Mouse (Mus musculus) yolk sac, embryonic 10.5 days (tissue): Measurements from ENCODE around the gene Jakmip3.

Experiments used
- DNase-seq: peaks from one replicate; pipeline ENCODE4 v3.0.0-alpha.2; 2017; ENCODE audit warnings: low spot score

The Jakmip3 gene

DNA sequence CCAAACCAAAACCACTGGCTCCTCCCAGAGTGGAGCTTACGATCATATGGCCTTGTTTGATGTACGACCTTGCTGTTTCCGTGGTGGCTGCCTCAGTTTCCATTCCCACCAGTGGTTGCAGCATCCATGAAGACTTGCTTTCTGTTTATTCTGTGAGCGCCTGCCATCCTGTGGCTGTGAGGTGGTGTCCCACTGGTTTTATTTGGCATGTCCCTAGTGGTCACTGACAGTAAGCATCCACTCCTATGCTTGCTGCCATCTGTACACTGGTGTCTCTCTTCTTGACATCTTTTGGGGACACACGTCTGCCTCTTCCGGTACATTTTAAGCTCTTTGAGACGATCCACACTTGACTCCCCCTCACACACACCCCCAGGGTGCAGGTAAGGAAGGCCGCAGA is 7.2 kb downstream of the Jakmip3 start:
- no peak for DNase-seq

DNA sequence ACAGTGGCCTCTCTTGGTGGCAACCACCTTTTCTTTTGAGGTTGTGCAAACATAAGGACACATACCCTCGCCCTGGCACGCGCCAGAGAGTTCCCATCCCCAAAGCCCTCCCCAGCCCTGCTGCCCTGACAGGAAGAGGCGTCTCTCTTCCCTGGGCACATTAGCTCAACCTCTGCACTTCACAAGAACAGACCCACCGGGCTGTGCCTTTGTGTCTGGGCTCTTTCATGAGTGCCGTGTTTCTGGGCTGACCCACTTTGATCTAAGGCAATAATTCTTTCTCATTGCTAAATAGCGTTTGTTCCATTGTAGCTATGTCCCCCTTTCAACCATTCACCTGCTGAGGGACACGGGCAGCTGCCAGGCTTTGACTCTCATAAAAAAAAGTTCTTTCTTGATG is 7.8 kb downstream of the Jakmip3 start:
- no peak for DNase-seq

DNA sequence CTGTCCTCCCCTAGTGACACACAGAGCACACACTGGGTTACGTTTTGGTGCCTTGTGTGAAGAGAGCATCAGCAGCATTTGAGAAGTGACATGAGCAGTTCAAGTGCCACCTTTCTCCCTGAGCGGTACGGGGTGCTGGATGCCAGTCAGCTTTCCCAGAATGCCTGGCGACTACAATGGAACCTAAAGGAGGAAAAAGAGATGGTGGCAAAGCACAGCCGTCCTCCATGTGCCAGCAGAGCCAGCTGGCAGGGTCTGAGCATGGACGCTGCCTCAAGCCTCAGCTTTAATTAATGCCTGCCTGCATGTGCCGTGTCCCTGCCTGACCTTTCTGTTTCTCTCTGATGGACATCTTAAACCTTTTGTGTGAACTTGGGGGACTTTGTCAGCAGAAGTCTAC is 15.3 kb downstream of the Jakmip3 start:
- DNase-seq = no peak

DNA sequence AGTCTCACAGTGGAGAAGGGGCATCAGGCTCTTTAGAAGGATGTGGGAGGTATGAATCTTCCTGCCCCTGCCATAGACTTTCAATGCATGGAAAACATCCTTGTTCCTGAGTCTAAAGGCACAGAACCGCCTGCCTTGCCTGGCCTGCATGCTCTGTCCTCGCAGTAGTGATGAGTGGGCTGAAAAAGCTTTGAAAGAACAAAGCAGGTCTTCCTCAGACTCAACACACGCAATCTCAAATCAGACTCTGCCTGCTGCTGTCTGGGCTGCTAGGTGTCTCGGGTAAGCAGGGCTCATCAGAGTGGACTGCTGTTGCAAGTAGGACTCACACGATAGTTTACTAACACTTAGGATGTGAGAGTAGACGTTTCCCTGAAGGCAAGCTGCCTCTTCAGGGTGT is 16.6 kb downstream of the Jakmip3 start:
- DNase-seq = no peak

DNA sequence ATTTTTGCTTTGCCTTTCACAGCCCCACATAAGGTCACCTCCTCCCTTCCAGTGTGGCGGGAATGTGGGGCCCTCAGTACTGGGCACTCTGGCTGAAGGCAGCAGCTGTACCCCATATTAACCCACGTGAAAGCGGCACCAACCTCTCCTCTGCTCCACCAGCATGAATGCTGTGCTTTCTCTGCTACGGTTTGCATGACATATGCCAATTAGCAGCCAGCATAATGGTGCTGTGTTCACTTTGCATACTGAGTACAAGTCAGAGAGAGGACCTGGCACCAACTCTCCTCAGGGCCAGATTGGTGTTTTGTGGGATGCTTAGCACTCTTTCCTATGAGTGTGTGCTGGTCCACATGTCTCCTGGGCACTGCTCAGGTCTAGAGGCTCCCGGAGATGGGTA is 19.2 kb downstream of the Jakmip3 start:
- no peak for DNase-seq

DNA sequence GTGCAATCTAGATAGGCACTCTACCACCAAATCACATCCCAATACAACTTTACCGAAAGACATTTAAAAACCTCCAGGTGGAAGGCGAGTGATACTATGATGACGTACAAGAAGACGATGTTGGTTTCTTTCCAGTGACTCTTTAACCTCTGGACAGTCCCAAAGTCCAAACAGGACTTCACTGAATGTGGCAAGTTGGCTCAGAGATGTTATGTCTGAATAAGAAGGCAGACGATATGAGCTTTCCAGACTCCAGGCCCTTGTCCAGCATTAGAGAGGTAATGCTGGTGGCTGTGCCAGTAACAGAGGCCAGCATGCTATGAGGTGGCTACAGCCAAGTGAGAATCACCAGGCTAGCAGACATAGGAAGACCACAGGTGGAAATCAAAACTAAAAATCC is 23.2 kb downstream of the Jakmip3 start:
- DNase-seq = no peak

DNA sequence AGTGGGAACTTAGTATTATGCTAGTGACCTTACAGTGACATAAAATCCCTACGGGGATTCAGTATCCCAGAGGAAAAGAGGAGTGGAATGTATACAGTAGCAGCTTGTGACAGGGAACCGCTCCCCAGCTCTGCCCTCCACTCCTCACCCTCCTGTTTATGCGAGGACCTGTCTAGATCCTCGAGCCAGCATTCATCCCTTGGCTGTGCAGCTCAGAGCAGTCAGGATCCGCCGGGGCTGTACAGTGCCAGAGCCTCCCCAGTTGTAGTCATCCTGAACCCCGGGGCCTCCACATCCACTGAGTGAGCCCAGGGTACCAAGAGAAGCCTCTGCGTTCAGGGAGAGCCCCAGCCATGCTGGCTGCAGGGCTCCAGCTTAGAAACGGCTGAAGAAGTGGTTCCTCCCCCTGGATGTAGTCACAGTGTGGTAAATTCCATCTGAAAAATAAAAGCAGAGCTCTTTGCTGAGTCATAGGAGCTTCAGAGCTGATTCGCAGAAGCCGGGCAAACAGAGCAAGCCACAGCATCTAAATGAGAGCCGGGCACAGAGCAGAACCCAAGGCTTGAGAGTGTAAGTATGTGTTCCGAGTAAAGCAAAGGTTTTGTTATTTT is 27.6 kb downstream of the Jakmip3 start:
- DNase-seq = no peak

DNA sequence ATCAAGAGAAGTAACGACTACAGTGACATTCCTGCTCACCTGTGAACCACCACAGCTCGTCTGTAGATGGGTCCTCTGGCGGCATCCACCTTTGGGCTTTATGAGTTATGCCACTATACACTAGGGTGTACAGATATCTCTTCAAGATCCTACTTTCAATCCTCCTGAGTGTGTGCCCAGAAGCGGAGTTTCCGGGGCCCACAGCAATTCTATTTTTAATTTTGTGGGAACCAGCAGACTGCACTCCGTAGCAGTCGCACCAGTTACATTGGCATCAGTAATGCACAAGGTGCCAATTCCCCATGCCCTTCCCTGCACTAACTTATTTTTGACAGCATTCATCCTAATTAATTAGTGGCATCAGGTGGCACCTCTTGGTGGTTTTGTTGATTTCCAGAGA is 37.0 kb downstream of the Jakmip3 start:
- DNase-seq = no peak

DNA sequence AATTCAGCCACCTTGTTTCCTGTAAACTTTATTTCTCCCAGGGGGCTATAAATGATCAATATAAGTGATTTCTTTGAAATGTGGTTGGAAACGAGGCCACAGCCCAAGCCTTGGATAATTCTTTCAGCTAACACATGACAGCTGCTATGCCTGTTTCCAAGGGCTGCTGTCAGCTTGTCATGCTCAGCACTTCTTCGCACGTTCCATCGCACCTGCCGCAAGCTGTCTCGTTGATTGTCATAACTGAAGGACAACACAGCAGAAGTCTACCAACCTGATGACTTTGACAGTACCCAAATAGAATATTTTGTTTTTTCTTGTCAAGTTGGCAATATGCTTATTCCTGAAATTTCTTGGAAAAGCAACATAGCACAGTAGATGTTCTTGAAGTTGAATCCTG is 44.0 kb downstream of the Jakmip3 start:
- no peak for DNase-seq

DNA sequence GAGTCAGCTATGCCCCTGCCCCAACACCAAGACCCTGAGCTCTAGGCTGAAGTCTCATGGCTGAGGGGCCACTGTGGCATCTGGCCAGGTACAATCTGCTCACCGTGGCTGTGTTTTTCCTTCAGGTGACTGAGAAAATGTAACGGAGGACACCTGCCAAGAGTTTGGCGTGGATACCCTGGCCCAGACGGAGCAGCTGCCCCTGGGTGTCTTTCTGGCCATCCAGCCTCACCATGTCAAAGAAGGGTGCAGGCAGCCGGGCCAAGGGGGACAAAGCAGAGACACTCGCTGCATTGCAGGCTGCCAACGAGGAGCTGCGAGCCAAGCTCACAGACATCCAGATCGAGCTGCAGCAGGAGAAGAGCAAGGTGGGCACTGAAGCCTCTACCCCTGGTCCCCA is 48.6 kb downstream of the Jakmip3 start:
- DNase-seq = no peak

DNA sequence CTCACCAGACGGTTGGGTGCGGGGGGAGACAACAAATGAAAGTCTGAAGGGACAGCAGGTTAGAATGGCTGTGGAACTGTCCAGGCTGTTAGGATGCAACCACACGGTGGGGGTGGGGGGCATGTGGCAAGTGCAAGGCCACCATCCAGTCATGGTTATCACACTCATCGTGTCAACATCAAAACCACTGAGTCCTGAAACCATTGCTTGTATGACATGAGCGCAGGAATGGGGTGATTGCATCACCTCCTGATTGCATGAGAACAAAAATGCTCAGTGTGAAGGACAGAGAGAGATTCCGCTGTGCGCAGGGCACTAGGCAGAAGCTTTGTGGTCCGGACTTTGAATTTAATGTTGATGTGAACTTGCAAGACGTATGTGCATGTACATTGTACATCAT is 62.2 kb downstream of the Jakmip3 start:
- no peak for DNase-seq

DNA sequence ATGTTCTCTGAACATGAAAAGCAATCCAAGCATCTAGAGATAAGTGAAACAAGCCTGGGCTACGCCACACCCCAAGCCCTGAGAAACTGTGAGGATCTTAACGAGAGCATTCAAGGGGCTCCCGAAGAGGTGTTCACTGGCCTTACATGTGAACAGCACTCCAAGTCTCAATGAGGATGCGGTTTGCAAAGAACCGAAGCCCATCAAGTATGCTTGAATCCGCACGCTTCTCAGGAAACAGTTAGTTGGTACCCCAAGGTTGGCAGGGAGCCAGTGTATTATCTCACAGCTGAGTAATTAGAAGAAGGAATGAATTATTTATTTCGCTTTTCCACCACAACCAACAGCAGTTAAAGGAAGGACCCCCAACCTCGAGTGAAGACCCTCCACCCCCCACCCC is 62.7 kb downstream of the Jakmip3 start:
- no peak for DNase-seq

DNA sequence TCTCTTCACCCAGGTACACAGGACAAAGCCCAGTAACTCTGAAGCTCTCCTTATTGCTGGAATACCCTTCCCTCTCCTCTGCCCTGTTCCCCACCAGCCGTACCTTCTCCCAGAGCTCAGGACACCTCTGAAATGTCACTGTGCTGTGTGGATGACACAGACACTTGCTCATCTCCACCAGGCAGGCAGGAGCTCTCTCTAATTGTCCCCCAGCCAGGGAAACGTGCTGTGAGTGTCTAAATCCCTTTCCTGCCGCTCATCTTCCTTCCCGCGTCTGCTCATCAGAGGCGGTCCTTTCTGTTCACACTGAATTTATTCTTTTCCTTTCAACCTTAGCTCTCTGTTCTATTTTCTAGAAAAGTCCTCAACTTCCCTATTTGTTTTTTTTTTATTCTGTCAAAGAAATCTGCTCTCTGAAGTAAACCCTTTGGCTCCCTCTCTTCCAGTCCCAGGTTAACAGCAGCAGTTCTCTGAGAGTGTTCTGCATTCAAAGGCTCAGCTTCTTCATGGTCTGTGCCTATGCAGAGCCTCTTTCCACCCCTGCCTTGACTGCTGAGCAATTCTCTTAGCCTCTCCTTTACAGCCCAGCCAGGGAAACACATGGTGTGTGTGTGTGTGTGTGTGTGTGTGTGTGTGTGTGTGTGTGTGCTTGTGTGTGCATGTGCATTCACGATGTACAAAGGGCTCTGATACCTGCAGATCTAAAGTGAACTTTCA is 69.4 kb downstream of the Jakmip3 start:
- no peak for DNase-seq

DNA sequence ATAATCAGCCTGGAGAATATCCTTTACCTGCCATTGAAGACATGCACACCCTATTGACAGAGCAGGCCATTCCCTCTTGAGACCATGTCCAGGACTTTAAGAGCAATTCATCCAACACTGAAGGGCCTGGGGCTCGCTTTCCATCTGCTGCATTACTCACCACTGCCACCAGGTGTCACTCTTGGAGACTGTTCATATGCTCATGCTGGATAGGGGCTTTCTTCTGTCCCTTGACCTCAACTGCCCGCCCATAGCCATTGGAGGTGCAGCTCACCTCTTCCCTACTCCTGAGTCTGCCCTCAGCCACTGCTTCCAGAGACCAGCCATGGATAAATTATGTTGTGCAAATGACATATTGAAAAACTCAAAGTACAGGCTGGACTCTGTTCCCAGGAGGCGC is 70.5 kb downstream of the Jakmip3 start:
- peak; percentile 20 for DNase-seq

DNA sequence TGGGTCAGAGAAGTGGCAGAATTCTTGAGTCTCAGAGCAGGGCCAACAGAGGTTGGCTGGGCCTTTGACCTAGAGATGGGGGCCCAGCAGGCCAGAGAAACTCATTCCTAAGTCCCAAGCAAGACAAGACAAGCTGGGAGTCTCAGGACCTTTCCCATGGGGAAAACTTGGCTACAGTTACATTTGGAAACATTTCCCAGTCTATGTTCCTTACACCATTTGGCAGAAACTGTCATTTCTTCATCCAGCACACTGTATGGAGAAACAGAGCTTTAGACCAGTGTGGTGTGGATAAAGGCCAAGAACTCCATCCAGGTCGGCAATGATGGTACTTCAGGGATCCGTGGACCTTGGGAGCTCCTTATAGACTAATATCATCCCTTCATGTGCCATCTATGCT is 71.1 kb downstream of the Jakmip3 start:
- DNase-seq = no peak

DNA sequence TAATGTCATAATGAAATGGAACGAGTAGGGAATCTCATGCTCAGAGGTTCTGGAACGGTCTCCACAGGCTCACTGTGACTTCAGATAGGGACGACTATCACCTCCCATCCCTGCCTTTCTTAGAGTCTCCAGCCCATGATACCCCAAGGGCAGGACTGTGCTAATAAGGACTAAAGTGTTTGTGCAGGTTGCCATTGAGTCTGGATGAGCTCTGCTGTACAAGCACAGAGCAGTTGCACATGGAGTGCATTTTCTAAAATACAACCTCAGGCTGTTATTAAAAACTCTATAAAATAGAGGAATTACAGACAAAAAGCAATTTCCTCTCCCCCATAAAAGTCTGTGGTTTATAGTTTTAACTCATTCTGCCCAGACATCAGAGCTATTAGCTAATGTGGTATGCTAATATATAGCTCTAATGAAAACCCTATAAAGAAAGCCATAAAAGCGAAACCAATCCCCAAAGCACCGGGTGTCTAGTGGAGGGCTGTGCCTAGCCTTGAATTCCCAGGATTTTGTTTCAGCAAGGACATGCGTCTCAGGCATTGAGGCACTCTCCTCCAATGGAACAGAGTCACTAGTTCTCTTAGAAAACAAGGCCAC is 72.3 kb downstream of the Jakmip3 start:
- no peak for DNase-seq

DNA sequence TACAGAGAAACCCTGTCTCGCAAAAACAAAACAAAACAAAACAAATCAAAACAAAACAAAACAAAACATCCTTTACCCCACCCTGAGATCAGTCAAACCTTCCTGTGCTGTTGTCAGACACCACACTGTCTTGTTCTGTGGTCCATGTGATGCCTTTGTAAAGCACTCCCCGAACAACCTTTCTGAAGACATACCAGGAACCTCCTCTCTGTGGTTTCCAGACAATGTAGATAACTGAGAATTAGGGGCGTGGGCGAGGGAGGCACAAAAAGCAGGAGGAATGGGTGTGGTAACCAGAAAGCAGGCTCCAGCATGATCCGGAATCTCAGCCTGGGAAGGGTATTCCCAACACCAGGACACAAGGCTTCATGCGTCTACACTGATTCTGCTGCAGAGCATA is 74.6 kb downstream of the Jakmip3 start:
- DNase-seq = no peak

DNA sequence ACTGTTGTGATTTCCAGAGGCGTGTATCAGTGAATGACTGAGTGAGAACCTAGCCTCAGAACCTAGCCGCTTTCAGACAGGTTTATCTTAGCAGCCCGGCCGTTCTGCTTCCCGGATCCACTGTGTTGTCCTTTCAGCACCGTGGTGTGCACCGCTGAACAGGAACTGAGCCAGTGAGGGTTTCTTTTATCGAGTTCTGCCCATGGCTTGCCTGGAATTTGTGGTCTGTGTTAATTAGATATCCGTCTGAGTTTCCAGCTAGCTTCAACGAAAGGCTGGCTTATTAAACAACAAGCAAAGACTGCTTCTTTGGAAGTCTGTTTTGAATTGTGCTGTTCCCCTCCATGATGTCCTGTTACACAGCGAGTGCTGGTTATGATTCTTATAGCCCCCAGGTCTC is 75.8 kb downstream of the Jakmip3 start:
- DNase-seq = no peak

DNA sequence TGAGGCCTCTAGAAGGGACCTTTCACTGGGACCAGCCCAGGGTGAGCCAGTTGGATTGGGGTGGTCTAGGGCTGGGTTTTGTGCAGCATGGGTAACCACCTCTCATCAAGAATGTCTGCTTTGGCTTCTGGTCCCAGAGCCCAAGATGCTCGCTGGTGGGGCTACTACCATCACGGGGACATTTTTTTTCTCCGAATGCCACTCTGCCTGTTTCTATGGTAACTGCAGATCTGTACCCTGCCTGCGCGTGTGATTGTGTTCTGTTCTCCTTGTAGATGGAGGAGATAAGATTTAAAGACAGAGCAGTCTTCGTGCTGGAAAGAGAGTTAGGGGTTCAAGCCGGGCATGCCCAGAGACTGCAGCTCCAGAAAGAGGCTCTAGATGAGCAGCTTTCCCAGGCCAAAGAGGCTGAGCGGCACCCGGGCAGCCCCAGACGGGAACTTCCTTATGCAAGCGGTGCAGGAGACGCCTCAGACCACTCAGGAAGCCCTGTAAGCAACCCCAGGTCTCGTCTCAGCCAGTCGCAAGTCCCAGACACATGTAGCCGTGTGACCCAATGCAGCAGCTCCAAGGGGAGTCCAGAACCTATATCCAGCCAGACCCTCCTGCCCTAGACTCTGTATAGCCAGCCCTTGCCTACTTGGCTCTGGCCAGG is 76.8 kb downstream of the Jakmip3 start:
- no peak for DNase-seq

DNA sequence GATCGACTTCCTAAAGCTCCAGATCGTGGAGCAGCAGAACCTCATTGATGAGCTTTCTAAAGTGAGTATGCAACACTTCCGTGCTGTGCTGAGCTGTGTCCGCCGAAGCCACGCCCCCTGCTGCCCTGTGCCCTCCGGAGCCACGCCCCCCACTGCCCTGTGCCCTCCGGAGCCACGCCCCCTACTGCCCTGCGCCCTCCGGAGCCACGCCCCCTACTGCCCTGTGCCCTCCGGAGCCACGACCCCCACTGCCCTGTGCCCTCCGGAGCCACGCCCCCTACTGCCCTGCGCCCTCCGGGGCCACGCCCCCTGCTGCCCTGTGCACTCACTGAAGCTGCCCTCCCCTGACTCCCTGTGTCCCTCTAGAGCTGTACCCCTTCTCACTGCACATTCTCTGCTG is 80.4 kb downstream of the Jakmip3 start:
- no peak for DNase-seq

DNA sequence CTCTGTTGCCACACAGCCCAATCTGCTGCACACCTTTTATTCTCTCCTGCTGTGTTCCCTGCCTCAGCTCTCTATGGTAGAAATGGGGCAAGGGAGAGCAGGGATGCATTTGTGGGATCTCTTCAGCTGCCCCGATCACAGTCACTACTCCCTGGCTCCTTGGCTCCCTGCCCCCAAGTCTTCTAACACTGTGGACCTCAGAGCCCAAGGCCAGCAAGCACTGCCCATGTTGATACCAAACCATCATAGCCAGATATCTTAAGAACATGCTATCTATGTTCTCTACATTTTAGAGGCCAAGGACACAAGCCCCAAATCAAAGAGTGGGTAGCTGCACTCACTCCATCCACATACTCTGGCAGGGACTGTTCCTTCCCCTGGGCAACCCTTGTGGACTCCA is 80.8 kb downstream of the Jakmip3 start:
- DNase-seq = no peak

DNA sequence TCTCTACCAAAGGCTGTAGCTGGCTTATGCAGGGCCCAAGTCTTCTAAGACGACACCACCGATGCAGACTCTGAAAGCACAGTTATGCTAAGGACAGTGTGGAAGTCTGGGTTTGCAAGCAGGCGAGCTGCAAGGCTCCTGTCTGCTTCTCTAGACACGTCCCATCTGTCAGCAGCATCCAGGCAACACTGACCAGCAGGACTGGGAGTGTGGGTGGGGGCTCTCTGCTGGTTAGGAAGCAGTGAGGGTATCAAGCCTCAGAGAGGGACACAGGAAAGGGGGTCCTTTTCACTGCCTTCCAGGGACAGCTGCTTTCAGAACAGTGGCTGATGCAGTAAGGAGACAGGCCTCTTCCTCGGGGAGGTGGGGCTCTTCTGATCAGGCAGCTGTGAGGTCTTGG is 86.6 kb downstream of the Jakmip3 start:
- DNase-seq = no peak

DNA sequence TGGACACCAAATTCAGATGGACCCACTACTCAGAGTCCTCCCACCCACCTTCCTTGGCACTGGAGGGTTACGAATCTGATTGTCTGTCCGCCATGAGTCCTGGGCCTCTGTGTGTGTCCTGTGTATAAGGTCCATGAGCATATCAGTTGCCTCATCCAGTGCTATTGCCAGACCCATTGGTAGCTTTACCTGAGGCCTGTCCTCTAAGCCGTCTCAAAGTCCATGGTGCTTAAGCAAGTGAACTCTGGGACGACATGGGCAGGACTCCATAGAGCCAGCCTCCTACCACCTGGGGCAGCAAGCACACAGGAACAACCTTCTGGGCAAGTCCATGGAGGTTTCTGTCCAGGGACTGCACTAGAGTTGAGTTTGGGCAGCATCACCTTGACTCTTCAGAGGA is 90.7 kb downstream of the Jakmip3 start:
- DNase-seq = no peak
